Mouse (Mus musculus) embryonic fibroblast, embryonic 13.5 days (primary cell): Measurements from ENCODE around the gene Bhlha9.

ENCODE experiments used
- CTCF ChIP-seq: IDR thresholded peaks from 2 replicates; pipeline ENCODE4 v1.5.1; 2011; ENCODE audit warnings: mild to moderate bottlenecking, control low read depth, low read length, moderate library complexity, borderline replicate concordance; ENCODE audit not compliant: insufficient read depth
- POLR2A ChIP-seq: IDR thresholded peaks from 2 replicates; pipeline ENCODE4 v1.6.1; 2011; ENCODE audit warnings: low read depth, mild to moderate bottlenecking, control low read depth, low read length, moderate library complexity

DNA sequence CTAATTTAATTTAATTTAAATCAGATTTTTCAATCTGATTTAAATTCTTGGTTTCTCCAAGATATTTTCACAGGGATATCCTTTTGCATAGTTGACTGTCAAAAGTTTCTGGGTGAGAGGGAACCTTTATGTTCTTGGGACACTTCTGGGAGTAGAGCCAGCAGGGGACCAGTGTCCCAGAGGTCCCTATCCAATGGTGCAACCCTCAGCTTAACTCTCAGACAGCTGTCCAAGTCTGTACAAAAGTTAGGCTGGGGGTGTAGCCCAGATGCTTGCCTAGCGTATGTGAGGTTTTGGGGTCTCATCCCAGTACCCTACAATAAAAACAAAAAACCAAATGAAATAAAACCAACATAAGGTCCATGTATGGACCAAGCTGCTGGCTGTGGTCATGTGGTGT, 35.8 kb downstream of the Bhlha9 start:
- TF ChIP-seq POLR2A (no peak), CTCF (no peak)
